Mouse (Mus musculus) bone marrow macrophage, adult 2 months (primary cell): ENCODE measurements around the gene Cdc42bpb.

Source experiments
- CTCF ChIP-seq: IDR thresholded peaks from 2 replicates; pipeline ENCODE4 v1.5.1; 2012; ENCODE audit warnings: low read depth, mild to moderate bottlenecking, low read length, moderate library complexity
- POLR2A ChIP-seq: IDR thresholded peaks from 2 replicates; pipeline ENCODE4 v1.6.1; 2012; ENCODE audit warnings: mild to moderate bottlenecking, low read depth, low read length, borderline replicate concordance

DNA sequence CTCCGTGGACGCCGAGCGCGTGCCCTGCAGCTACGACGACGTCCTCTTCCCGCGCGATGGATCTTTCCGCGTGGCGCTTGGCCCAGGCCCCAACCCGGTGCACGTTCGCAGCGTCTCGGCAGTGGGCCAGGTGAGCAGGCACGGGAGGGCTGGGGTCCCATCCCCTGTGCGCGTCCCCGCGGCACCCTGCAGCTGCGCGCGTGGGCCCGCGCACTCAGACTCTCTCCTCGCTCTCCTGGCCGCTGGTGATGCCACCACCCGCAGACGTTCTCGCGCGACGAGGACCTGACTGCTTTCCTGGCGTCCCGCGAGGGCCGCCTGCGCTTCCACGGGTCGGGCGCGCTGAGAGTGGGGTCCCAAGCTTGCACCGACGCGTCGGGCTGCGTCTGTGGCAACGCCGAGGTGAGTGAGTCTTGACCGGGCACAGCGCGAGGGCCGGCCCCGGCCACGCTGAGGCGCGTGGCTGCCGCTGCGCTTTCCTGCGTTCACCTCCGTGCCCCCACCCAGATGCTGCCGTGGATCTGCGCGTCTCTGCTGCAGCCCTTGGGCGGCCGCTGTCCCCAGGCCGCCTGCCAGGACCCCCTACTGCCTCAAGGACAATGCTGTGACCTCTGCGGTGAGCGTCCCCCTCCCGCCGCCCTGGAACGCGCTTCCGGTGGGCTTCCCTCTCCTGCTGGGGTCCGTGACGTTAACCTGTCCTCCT, 102.9 kb downstream of the Cdc42bpb start:
- TF ChIP-seq CTCF, result no peak
- no peak for TF ChIP-seq POLR2A
